Mouse (Mus musculus) neutrophil, adult 5-6 weeks (primary cell): ENCODE data around the gene Acta2. TPM values are rescaled to one million over a fixed set of nuclear protein-coding genes. Genes with fewer than 3 reads are reported as not detected.

Source experiments
- ATAC-seq: fragments of 151-379, 151-347 bp; 2 replicates; pipeline ENCODE4 v1.8.0; 2017; ENCODE audit warnings: mild to moderate bottlenecking, moderate TSS enrichment; ENCODE audit not compliant: insufficient number of reproducible peaks, poor library complexity, low FRiP score, severe bottlenecking; ENCODE audit errors: extremely low read depth
- total RNA-seq: library from RNA; stranded (forward); fragments of 200-1000 nt; gene quantifications from 2 replicates; pipeline ENCODE4 v1.2.3, GENCODE M21; 2017

The Acta2 gene
- total RNA-seq, result 17.7 and 18.4 TPM in 2 replicates

- ATAC-seq, result no peak
Observed at GRCm38 (mm10) chr19:34254880-34255681, at the start of gene Acta2. Acta2 (minus strand) TSS chr19:34255590.

GRCm38 (mm10) chr19:34304917-34305316 lies 49.5 kb upstream of the Acta2 start:
- ATAC-seq, result no peak

- no peak for ATAC-seq
Observed at GRCm38 (mm10) chr19:34300430-34300829, 45.0 kb upstream of the Acta2 start.

GRCm38 (mm10) chr19:34299229-34299628 lies 43.8 kb upstream of the Acta2 start:
- no peak for ATAC-seq

- ATAC-seq, result no peak
Observed at GRCm38 (mm10) chr19:34298531-34298930, 43.1 kb upstream of the Acta2 start.

GRCm38 (mm10) chr19:34295442-34295841 lies 40.1 kb upstream of the Acta2 start:
- ATAC-seq, result no peak

- no peak for ATAC-seq
Observed at GRCm38 (mm10) chr19:34293376-34293947, 38.1 kb upstream of the Acta2 start.

- ATAC-seq, result no peak
Observed at GRCm38 (mm10) chr19:34292701-34293100, 37.3 kb upstream of the Acta2 start.

- ATAC-seq, result no peak
Observed at GRCm38 (mm10) chr19:34291956-34292355, 36.6 kb upstream of the Acta2 start.

GRCm38 (mm10) chr19:34291379-34291778 lies 36.0 kb upstream of the Acta2 start:
- ATAC-seq, result no peak

- ATAC-seq, result no peak
Observed at GRCm38 (mm10) chr19:34290872-34291341, 35.5 kb upstream of the Acta2 start.

GRCm38 (mm10) chr19:34289948-34290789 lies 34.8 kb upstream of the Acta2 start, which contains the start of gene Fas:
Fas (plus strand) TSS chr19:34290666.
- ATAC-seq, result peak; percentile 82

GRCm38 (mm10) chr19:34288696-34289095 lies 33.3 kb upstream of the Acta2 start:
- no peak for ATAC-seq

GRCm38 (mm10) chr19:34287656-34288415 lies 32.4 kb upstream of the Acta2 start:
- no peak for ATAC-seq

- ATAC-seq, result no peak
Observed at GRCm38 (mm10) chr19:34287221-34287620, 31.8 kb upstream of the Acta2 start.

- no peak for ATAC-seq
Observed at GRCm38 (mm10) chr19:34284826-34285225, 29.4 kb upstream of the Acta2 start.

- no peak for ATAC-seq
Observed at GRCm38 (mm10) chr19:34284383-34284782, 29.0 kb upstream of the Acta2 start.

GRCm38 (mm10) chr19:34283614-34284013 lies 28.2 kb upstream of the Acta2 start:
- no peak for ATAC-seq

GRCm38 (mm10) chr19:34278078-34278477 lies 22.7 kb upstream of the Acta2 start:
- ATAC-seq, result no peak
